Mouse (Mus musculus): ENCODE results near the gene Cbarp. TPM values are rescaled to one million over a fixed set of nuclear protein-coding genes. Genes with fewer than 3 reads are reported as not detected.

Gene Cbarp
- polyA plus RNA-seq, 1 experiment from 2014 or later: 4.7 TPM

DNA sequence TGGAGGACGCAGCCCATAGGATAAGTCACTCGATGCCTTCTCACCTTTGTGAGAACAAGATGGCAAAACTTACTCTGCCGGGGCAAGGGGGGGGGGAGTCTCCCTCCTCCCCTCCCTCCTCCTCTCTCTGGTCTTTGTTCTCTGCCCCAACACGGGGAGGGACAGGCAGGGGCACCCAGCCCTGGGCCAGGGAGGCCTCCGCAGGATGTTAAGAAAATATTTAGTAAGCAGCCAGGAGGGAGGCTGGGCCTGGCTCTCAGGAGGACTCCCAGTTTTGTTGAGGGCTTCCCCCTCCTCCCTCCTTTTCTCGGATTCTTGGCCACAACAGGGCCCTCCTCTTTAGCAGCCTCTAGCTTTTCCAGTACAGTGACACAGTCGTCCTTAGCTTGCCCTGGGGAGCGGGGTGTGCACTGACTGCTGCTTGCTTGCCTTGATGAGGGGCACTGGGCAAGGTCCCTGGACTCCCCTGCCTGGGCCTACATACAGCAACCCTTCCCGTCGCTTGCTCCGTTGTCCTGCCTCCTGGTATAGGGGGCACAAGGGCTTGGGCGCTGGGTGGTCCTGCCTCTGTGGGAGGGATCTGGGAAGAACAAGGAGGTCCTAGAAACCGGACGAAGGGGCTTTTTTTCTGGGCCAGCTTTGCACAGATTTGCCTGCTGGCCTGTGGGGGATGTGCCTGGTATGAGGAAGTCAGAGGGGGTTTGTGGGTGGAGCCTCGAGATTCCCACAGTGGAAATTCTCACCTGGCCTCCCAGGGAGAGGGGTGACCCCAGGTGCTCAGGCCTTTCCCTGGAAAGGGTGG, 11.6 kb upstream of the Cbarp start:
- peak overlapping the region; percentile 98 for H3K9ac ChIP-seq (ENCODE audit: low read depth, low read length)
- H3K4me1 ChIP-seq (replicated peaks; ENCODE audit: insufficient read depth, low read length): peaks cover 57% of the 10 kb centered on the region
- no peak for TF ChIP-seq CTCF (IDR thresholded peaks at IDR 0.05; ENCODE audit: low read depth)
- H3K27ac ChIP-seq: peak overlapping the region; percentile 100
- peak overlapping the region; percentile 99 for H3K4me3 ChIP-seq (replicated peaks; ENCODE audit: low read depth, low read length)
- peak overlapping the region; percentile 69 for H3K4me2 ChIP-seq (ENCODE audit: low read length)
- H3K36me3 ChIP-seq (ENCODE audit: insufficient read depth, low read length): peaks cover 46% of the 10 kb centered on the region
- ATAC-seq (replicated peaks; ENCODE audit: low FRiP score, low read depth) (peak; percentile 5; the same call in 1 of the 2 replicates), DNase-seq (ENCODE audit: low spot score) (peak; percentile 91)
- H3K9me3 ChIP-seq (replicated peaks; ENCODE audit: low read length): no peaks in the 10 kb centered on the region
- WGBS: 2% methylated on average over 15 of the region's 15 CpGs
- no peaks in the 10 kb centered on the region for H3K27me3 ChIP-seq (ENCODE audit: insufficient read depth, low read length)

GRCm38 (mm10) chr10:80151211-80152034, 10.8 kb upstream of the Cbarp start:
- H3K9me3 ChIP-seq (replicated peaks; ENCODE audit: low read length): no peaks in the 10 kb centered on the region
- ATAC-seq (replicated peaks; ENCODE audit: low FRiP score, low read depth) (no peak), DNase-seq (ENCODE audit: low spot score) (peak; percentile 83)
- H3K4me2 ChIP-seq (ENCODE audit: low read length): peak overlapping the region; percentile 69
- peak overlapping the region; percentile 98 for H3K9ac ChIP-seq (ENCODE audit: low read depth, low read length)
- no peaks in the 10 kb centered on the region for H3K27me3 ChIP-seq (ENCODE audit: insufficient read depth, low read length)
- no peak for TF ChIP-seq CTCF (IDR thresholded peaks at IDR 0.05; ENCODE audit: low read depth)
- peaks cover 56% of the 10 kb centered on the region for H3K4me1 ChIP-seq (replicated peaks; ENCODE audit: insufficient read depth, low read length)
- peak overlapping the region; percentile 100 for H3K27ac ChIP-seq
- WGBS: 0% methylated on average over 26 of the region's 26 CpGs
- peak overlapping the region; percentile 99 for H3K4me3 ChIP-seq (replicated peaks; ENCODE audit: low read depth, low read length)
- peaks cover 43% of the 10 kb centered on the region for H3K36me3 ChIP-seq (ENCODE audit: insufficient read depth, low read length)

DNA sequence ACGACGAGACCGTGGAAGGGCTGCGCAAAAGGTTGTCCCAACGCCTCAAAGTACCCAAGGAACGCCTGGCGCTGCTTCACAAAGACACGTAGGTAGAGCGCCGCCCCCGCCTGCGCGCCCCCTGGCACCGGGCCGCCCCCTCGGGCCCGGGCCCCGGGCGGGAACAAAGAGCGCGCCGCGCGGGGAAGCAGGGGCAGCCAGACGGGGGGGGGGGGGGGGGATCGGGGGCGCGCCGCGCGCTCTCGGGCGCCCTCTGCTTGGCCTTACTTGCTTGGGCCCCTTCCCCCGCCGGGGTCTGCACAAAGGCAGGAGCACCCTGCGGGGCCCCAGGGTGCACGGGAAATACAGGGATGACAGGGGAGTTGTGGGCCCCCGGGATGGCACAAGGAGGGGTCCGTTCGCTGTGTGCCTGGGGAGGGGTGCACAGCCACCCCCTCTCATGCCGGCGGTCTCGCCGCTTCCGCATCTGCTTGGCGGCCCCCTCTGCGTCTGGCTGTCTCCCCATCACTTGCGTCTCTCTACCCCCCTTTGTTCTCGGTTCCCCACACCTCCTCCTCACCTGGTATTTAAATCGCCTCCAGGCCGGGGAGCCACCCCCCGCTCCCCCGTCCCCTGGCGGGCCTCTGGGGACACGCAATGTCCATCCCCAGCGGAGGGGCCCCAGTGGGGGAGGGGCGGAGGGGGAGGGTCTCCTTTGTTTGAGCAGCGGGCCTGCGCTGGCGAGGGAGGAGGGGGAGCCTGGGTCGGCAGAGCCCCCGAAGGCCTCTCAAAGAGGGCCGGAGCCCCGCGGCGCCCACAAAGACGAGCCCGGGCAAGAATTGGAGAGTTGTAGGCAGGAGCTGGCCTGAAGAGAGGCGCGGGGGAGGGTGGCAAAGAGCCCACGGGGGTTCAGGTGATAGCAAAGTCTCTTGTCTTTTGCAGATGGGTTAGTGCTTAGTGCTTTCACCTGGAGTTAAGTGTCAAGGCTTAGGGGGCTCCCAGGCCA, 9.9 kb upstream of the Cbarp start:
- ATAC-seq (replicated peaks; ENCODE audit: low FRiP score, low read depth): no peak
- peak overlapping the region; percentile 99 for H3K4me3 ChIP-seq (replicated peaks; ENCODE audit: low read depth, low read length)
- no peaks in the 10 kb centered on the region for H3K27me3 ChIP-seq (ENCODE audit: insufficient read depth, low read length)
- H3K4me1 ChIP-seq (replicated peaks; ENCODE audit: insufficient read depth, low read length): peaks cover 48% of the 10 kb centered on the region
- peak overlapping the region; percentile 69 for H3K4me2 ChIP-seq (ENCODE audit: low read length)
- 1% methylated on average over 55 of the region's 71 CpGs for WGBS
- H3K27ac ChIP-seq: peak overlapping the region; percentile 100
- H3K36me3 ChIP-seq (ENCODE audit: insufficient read depth, low read length): peaks cover 39% of the 10 kb centered on the region
- no peak for TF ChIP-seq CTCF (IDR thresholded peaks at IDR 0.05; ENCODE audit: low read depth)
- peak overlapping the region; percentile 98 for H3K9ac ChIP-seq (ENCODE audit: low read depth, low read length)
- peak; percentile 66 for DNase-seq (ENCODE audit: low spot score)
- no peaks in the 10 kb centered on the region for H3K9me3 ChIP-seq (replicated peaks; ENCODE audit: low read length)

DNA sequence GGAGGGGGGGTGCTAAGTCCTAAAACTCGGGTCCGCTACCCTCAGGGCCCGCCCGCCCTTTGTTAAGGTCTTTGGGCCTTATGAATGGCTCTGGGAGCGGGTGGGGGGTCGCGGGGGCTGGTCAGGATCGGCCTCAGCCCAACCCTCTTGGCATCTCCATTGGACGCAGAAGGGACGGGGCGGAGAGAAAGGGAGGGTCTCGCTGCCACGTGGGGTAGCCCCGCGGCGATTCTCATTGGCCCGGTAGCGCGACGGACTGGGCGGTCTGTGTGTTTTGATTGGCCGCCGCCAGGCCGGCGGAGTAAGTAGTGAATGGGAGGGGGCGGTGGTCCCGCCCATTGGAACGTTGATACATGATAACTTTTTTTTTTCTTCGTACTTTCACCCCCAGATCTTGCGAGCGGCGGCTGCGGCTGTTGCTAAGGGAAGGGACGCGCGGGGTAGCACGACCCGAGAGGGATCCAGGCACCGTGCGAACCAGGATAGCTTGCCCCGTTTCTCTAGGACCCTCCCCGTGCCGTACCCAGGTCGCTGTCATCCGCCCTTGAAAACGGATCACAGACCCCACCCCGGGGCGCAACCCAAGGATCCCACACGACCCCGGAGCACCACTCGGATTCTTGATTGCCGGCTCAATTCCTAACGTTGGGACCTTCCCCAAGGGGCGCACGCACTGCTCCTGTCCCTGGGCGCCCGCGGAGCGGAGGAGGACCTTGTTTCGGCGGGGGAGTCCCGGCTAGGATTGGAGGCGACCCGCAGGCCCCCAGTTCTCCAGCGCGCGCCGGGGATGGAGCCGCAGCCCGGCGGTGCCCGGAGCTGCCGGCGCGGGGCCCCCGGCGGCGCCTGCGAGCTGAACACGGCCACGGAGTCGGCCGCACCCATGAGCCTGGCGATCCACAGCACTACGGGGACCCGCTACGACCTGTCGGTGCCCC, 8.9 kb upstream of the Cbarp start:
- Histone ChIP-seq H3K9me3 (replicated peaks; ENCODE audit: low read length) (no peaks in the 10 kb centered on the region), H3K36me3 (ENCODE audit: insufficient read depth, low read length) (peaks cover 38% of the 10 kb centered on the region), H3K4me2 (ENCODE audit: low read length) (peak overlapping the region; percentile 69), H3K27me3 (ENCODE audit: insufficient read depth, low read length) (no peaks in the 10 kb centered on the region), H3K4me3 (replicated peaks; ENCODE audit: low read depth, low read length) (peak overlapping the region; percentile 99), H3K4me1 (replicated peaks; ENCODE audit: insufficient read depth, low read length) (peaks cover 39% of the 10 kb centered on the region; the same call in 1 of the 2 replicates), H3K27ac (peak overlapping the region; percentile 100), H3K9ac (ENCODE audit: low read depth, low read length) (peak overlapping the region; percentile 98)
- no peak for TF ChIP-seq CTCF (IDR thresholded peaks at IDR 0.05; ENCODE audit: low read depth)
- WGBS: 1% methylated on average over 78 of the region's 88 CpGs
- DNase-seq (ENCODE audit: low spot score) (peak; percentile 99), ATAC-seq (replicated peaks; ENCODE audit: low FRiP score, low read depth) (peak; percentile 70)
